Mouse (Mus musculus) ES-Bruce4 (cell line): ENCODE measurements around the gene Pip4k2b. TPM values are rescaled to one million over a fixed set of nuclear protein-coding genes. Genes with fewer than 3 reads are reported as not detected.
A peak's percentile ranks its signal among the peaks of the same experiment; 100 is the strongest.

ENCODE experiments used
- H3K27ac ChIP-seq: 2 replicates; pipeline ENCODE4 v1.5.1; 2012; ENCODE audit warnings: low read length, inconsistent platforms; ENCODE audit not compliant: insufficient read depth
- H3K27me3 ChIP-seq: 2 replicates; pipeline ENCODE4 v1.6.1; 2012; ENCODE audit warnings: mild to moderate bottlenecking, low read length, inconsistent platforms; ENCODE audit not compliant: control insufficient read depth, poor library complexity, insufficient read depth, severe bottlenecking
- H3K36me3 ChIP-seq: 2 replicates; pipeline ENCODE4 v1.6.1; 2012; ENCODE audit warnings: inconsistent platforms, mild to moderate bottlenecking, low read length, moderate library complexity; ENCODE audit not compliant: control insufficient read depth, poor library complexity, insufficient read depth, severe bottlenecking
- H3K4me1 ChIP-seq: one replicate; pipeline ENCODE4 v1.8.1; 2011; ENCODE audit warnings: low read length; ENCODE audit not compliant: control insufficient read depth, insufficient read depth
- H3K4me3 ChIP-seq: 2 replicates; pipeline ENCODE4 v1.5.1; 2011; ENCODE audit warnings: low read depth, mild to moderate bottlenecking, low read length
- H3K9ac ChIP-seq: 2 replicates; pipeline ENCODE4 v1.6.1; 2012; ENCODE audit warnings: low read depth, mild to moderate bottlenecking, inconsistent platforms; ENCODE audit not compliant: poor library complexity, severe bottlenecking
- H3K9me3 ChIP-seq: replicated peaks from 2 replicates; pipeline ENCODE4 v1.6.1; 2012; ENCODE audit warnings: mild to moderate bottlenecking, low read length, inconsistent platforms; ENCODE audit not compliant: control insufficient read depth, poor library complexity, insufficient read depth, severe bottlenecking
- CTCF ChIP-seq: IDR thresholded peaks from one replicate; pipeline ENCODE4 v1.8.1; 2011; ENCODE audit warnings: low read depth, low read length
- EP300 ChIP-seq: IDR thresholded peaks from 2 replicates; pipeline ENCODE4 v1.6.1; 2011; ENCODE audit warnings: low read depth, low read length; ENCODE audit not compliant: insufficient read depth
- POLR2A ChIP-seq: IDR thresholded peaks from one replicate; pipeline ENCODE4 v1.8.1; 2011; ENCODE audit warnings: low read length; ENCODE audit not compliant: insufficient read depth
- polyA plus RNA-seq: library from polyadenylated mRNA; stranded (reverse); fragments of >200 nt; gene quantifications from 2 replicates; pipeline ENCODE4 v1.2.4, GENCODE M21; 2011; ENCODE audit warnings: low read depth; ENCODE audit not compliant: missing spikeins, insufficient read depth, insufficient read length

Gene Pip4k2b
- polyA plus RNA-seq, 1 experiment = 35.0 TPM

- peaks cover 18% of the 10 kb centered on the region for H3K4me1 ChIP-seq
- TF ChIP-seq POLR2A = no peak
- no peak for TF ChIP-seq CTCF
- TF ChIP-seq EP300 = no peak
Observed at GRCm38 (mm10) chr11:97668160-97668559, 76.3 kb downstream of the Pip4k2b start.

GRCm38 (mm10) chr11:97666794-97667193, 77.7 kb downstream of the Pip4k2b start:
- Histone ChIP-seq H3K4me3 (peak overlapping the region; percentile 36), H3K4me1 (peaks cover 12% of the 10 kb centered on the region), H3K9ac (peak overlapping the region; percentile 41), H3K27ac (peak overlapping the region; percentile 3; the same call in 1 of the 2 replicates), H3K27me3 (no peaks in the 10 kb centered on the region), H3K36me3 (peaks cover 19% of the 10 kb centered on the region), H3K9me3 (no peaks in the 10 kb centered on the region)
- TF ChIP-seq EP300 (no peak), POLR2A (no peak), CTCF (no peak)

More at GRCm38 (mm10) chr11:97668160-97668559, 76.3 kb downstream of the Pip4k2b start:
- no peak overlapping the region for H3K27ac ChIP-seq
- no peak overlapping the region for H3K9ac ChIP-seq
- peaks cover 25% of the 10 kb centered on the region for H3K36me3 ChIP-seq
- no peaks in the 10 kb centered on the region for H3K9me3 ChIP-seq
- no peaks in the 10 kb centered on the region for H3K27me3 ChIP-seq
- no peak overlapping the region for H3K4me3 ChIP-seq

GRCm38 (mm10) chr11:97666221-97666620, 78.3 kb downstream of the Pip4k2b start:
- H3K9ac ChIP-seq = peak overlapping the region; percentile 99
- H3K27me3 ChIP-seq = no peaks in the 10 kb centered on the region
- peaks cover 19% of the 10 kb centered on the region for H3K36me3 ChIP-seq
- no peaks in the 10 kb centered on the region for H3K9me3 ChIP-seq
- H3K4me1 ChIP-seq = peaks cover 10% of the 10 kb centered on the region
- H3K4me3 ChIP-seq = peak overlapping the region; percentile 84
- TF ChIP-seq EP300 = no peak
- TF ChIP-seq CTCF = peak; percentile 15
- H3K27ac ChIP-seq = peak overlapping the region; percentile 74

GRCm38 (mm10) chr11:97665431-97665830, 79.1 kb downstream of the Pip4k2b start:
- TF ChIP-seq POLR2A = no peak
- no peak for TF ChIP-seq CTCF
- TF ChIP-seq EP300 = no peak
- H3K9me3 ChIP-seq = no peaks in the 10 kb centered on the region
- H3K9ac ChIP-seq = peak overlapping the region; percentile 99
- H3K4me1 ChIP-seq = peaks cover 7% of the 10 kb centered on the region
- peak overlapping the region; percentile 74 for H3K27ac ChIP-seq
- no peaks in the 10 kb centered on the region for H3K27me3 ChIP-seq
- H3K4me3 ChIP-seq = peak overlapping the region; percentile 84
- peaks cover 19% of the 10 kb centered on the region for H3K36me3 ChIP-seq

Other genes with a start within 250 kb of the Pip4k2b start
- not detected in 2 replicates for gene 4933428G20Rik, start 244.4 kb downstream of the Pip4k2b start, polyA plus RNA-seq
- 7.7 and 8.3 TPM in 2 replicates for gene Srcin1, start 168.5 kb downstream of the Pip4k2b start, polyA plus RNA-seq
- gene Epop, start 115.0 kb downstream of the Pip4k2b start, polyA plus RNA-seq = 39.3 and 44.1 TPM in 2 replicates
- gene Mllt6, start 81.3 kb downstream of the Pip4k2b start, polyA plus RNA-seq = 23.7 and 25.2 TPM in 2 replicates
- gene Cisd3, start 58.9 kb downstream of the Pip4k2b start, polyA plus RNA-seq = 62.3 and 77.2 TPM in 2 replicates
- gene Pcgf2, start 44.2 kb downstream of the Pip4k2b start, polyA plus RNA-seq = 74.6 and 84.0 TPM in 2 replicates
- gene Psmb3, start 41.3 kb downstream of the Pip4k2b start, polyA plus RNA-seq = 296 and 332 TPM in 2 replicates
- gene Cwc25, start 21.9 kb upstream of the Pip4k2b start, polyA plus RNA-seq = 14.5 and 16.9 TPM in 2 replicates
- gene 1700001P01Rik, start 31.2 kb upstream of the Pip4k2b start, polyA plus RNA-seq = 0.99 TPM in 1 of 2 replicates, not detected in the other
- 777 and 842 TPM in 2 replicates for gene Rpl23, start 37.7 kb upstream of the Pip4k2b start, polyA plus RNA-seq
- 228 and 231 TPM in 2 replicates for gene Lasp1, start 54.3 kb upstream of the Pip4k2b start, polyA plus RNA-seq
- 2.8 and 3.4 TPM in 2 replicates for gene B230217C12Rik, start 96.1 kb upstream of the Pip4k2b start, polyA plus RNA-seq
- gene Fbxo47, start 139.4 kb upstream of the Pip4k2b start, polyA plus RNA-seq = 2.5 and 2.8 TPM in 2 replicates
- 3.0 and 3.3 TPM in 2 replicates for gene Plxdc1, start 241.7 kb upstream of the Pip4k2b start, polyA plus RNA-seq